16 mouse cellular contexts compared by ENCODE assay signal in genomic region chr6:112495219-112495618, GRCm38 (mm10). TPM values are rescaled to one million over a fixed set of nuclear protein-coding genes. Genes with fewer than 3 reads are reported as not detected.
A peak's percentile ranks its signal among the peaks of the same experiment; 100 is the strongest.
DNase-seq lines count a peak whose midpoint lies in the region; ATAC-seq and TF ChIP-seq lines count a peak whose summit lies in the region.
"Had no signal": no experiment of that assay in that cellular context is flagged by ENCODE, and none has a peak within 500 bp of the region (broad histone marks: within the 10 kb centered on the region; RNA-seq: fewer than 3 reads in every experiment).

No protein-coding gene starts in this region.

- H3K9ac ChIP-seq in lung, embryonic 14.5 days = no peak overlapping the region
- no peak overlapping the region for H3K9ac ChIP-seq in intestine, embryonic 15.5 days
- no peak overlapping the region for H3K9ac ChIP-seq in limb, embryonic 11.5 days (ENCODE audit: low read length)
- H3K9ac ChIP-seq: embryonic facial prominence, embryonic 13.5 days; hindbrain, embryonic 13.5 days; neural tube, embryonic 13.5 days had no signal

- DNase-seq in lung, embryonic 14.5 days = peak; percentile 45
- DNase-seq in lung, adult 2 months = no peak
- peak; percentile 55 for DNase-seq in limb, embryonic 11.5 days (ENCODE audit: low spot score)
- DNase-seq in yolk sac, embryonic 10.5 days (ENCODE audit: low spot score) = peak; percentile 32
- no peak for DNase-seq in layer of hippocampus, postnatal 14 days (ENCODE audit: low spot score in 2 of 2)
- DNase-seq in heart, adult 8-10 months (ENCODE audit: low spot score) = no peak
- DNase-seq: cerebellum, adult 8-10 months; thymus, postnatal 36 days had no signal

- no peaks in the 10 kb centered on the region for H3K36me3 ChIP-seq in lung, embryonic 14.5 days (ENCODE audit: insufficient read depth)
- H3K36me3 ChIP-seq in intestine, embryonic 15.5 days = no peaks in the 10 kb centered on the region
- H3K36me3 ChIP-seq in limb, embryonic 11.5 days (ENCODE audit: control insufficient read depth, insufficient read depth, low read length) = no peaks in the 10 kb centered on the region
- H3K36me3 ChIP-seq: embryonic facial prominence, embryonic 13.5 days; hindbrain, embryonic 13.5 days; neural tube, embryonic 13.5 days had no signal

- peak overlapping the region; percentile 63; the same call in 1 of the 2 replicates for H3K27ac ChIP-seq in lung, embryonic 14.5 days (ENCODE audit: low read depth)
- H3K27ac ChIP-seq in intestine, embryonic 15.5 days = no peak overlapping the region
- H3K27ac ChIP-seq in limb, embryonic 11.5 days (replicated peaks; ENCODE audit: low read depth, low read length) = 0 out of 2 replicates have a peak overlapping the region, but pooled peaks have one; percentile 42
- H3K27ac ChIP-seq: embryonic facial prominence, embryonic 13.5 days; hindbrain, embryonic 13.5 days; layer of hippocampus, adult 2 months; neural tube, embryonic 13.5 days had no signal

- H3K4me3 ChIP-seq in lung, embryonic 14.5 days (ENCODE audit: low read depth, low read length) = no peak overlapping the region
- H3K4me3 ChIP-seq in lung, adult 2 months (replicated peaks; ENCODE audit: extremely low read depth, low read depth, low read length) = no peak overlapping the region
- no peak overlapping the region for H3K4me3 ChIP-seq in intestine, embryonic 15.5 days (replicated peaks)
- no peak overlapping the region for H3K4me3 ChIP-seq in limb, embryonic 11.5 days (ENCODE audit: low read depth, low read length)
- H3K4me3 ChIP-seq: embryonic facial prominence, embryonic 13.5 days; hindbrain, embryonic 13.5 days; layer of hippocampus, adult 2 months; neural tube, embryonic 13.5 days had no signal

- ATAC-seq in lung, embryonic 14.5 days (ENCODE audit: insufficient read depth) = peak; percentile 32; the same call in 1 of the 2 replicates
- ATAC-seq in intestine, embryonic 15.5 days = peak; percentile 40; the same call in 1 of the 2 replicates
- no peak for ATAC-seq in limb, embryonic 11.5 days (ENCODE audit: insufficient number of reproducible peaks, low FRiP score, low TSS enrichment, low read depth)
- ATAC-seq: forebrain, embryonic 16.5 days; midbrain, embryonic 16.5 days had no signal

- TF ChIP-seq POLR2A in lung, adult 2 months (IDR thresholded peaks at IDR 0.05; ENCODE audit: borderline replicate concordance, extremely low read depth, low read depth, low read length) = no peak

- 36% methylated on average over 4 of the region's 4 CpGs for WGBS in lung, embryonic 14.5 days
- WGBS in lung, adult 2 months = 56% methylated on average over 4 of the region's 4 CpGs
- 25% methylated on average over 4 of the region's 4 CpGs for WGBS in intestine, embryonic 15.5 days
- 25% methylated on average over 4 of the region's 4 CpGs for WGBS in limb, embryonic 11.5 days

- no peak for TF ChIP-seq CTCF in lung, embryonic 14.5 days (IDR thresholded peaks at IDR 0.05; ENCODE audit: low read depth)
- no peak for TF ChIP-seq CTCF in lung, adult 2 months (IDR thresholded peaks at IDR 0.05; ENCODE audit: insufficient read depth, low read length)

- no peaks in the 10 kb centered on the region for H3K9me3 ChIP-seq in lung, embryonic 14.5 days (ENCODE audit: low read depth, low read length)
- no peaks in the 10 kb centered on the region for H3K9me3 ChIP-seq in intestine, embryonic 15.5 days
- H3K9me3 ChIP-seq in limb, embryonic 11.5 days (ENCODE audit: control insufficient read depth, low read length) = no peaks in the 10 kb centered on the region
- H3K9me3 ChIP-seq: embryonic facial prominence, embryonic 13.5 days; hindbrain, embryonic 13.5 days; neural tube, embryonic 13.5 days had no signal

- H3K27me3 ChIP-seq in lung, embryonic 14.5 days (ENCODE audit: insufficient read depth, low read length) = peaks cover 5% of the 10 kb centered on the region; the same call in 1 of the 2 replicates
- H3K27me3 ChIP-seq in intestine, embryonic 15.5 days (replicated peaks) = peaks cover 5% of the 10 kb centered on the region
- H3K27me3 ChIP-seq in limb, embryonic 11.5 days (ENCODE audit: control insufficient read depth, insufficient read depth, low read length) = peaks cover 5% of the 10 kb centered on the region; the same call in 1 of the 2 replicates

- no peak overlapping the region for H3K4me2 ChIP-seq in lung, embryonic 14.5 days
- no peak overlapping the region for H3K4me2 ChIP-seq in intestine, embryonic 15.5 days (replicated peaks)
- no peak overlapping the region; the same call in 1 of the 2 replicates for H3K4me2 ChIP-seq in limb, embryonic 11.5 days (ENCODE audit: low read depth, severe bottlenecking)
- H3K4me2 ChIP-seq: embryonic facial prominence, embryonic 13.5 days; hindbrain, embryonic 13.5 days; neural tube, embryonic 13.5 days had no signal

- H3K4me1 ChIP-seq in lung, embryonic 14.5 days (ENCODE audit: insufficient read depth) = no peaks in the 10 kb centered on the region
- H3K4me1 ChIP-seq in lung, adult 2 months (ENCODE audit: control insufficient read depth, insufficient read depth, low read length) = peaks cover 5% of the 10 kb centered on the region
- H3K4me1 ChIP-seq in intestine, embryonic 15.5 days (replicated peaks) = peaks cover 11% of the 10 kb centered on the region; the same call in 1 of the 2 replicates
- H3K4me1 ChIP-seq in limb, embryonic 11.5 days (ENCODE audit: control insufficient read depth, insufficient read depth, low read length) = peaks cover 16% of the 10 kb centered on the region

RNA-seq across cellular contexts. Expression of gene Oxtr, which starts 5.5 kb away (rescaled TPM):
- 0.14 and 0.22 TPM in 2 replicates for polyA plus RNA-seq in lung, embryonic 14.5 days (2014; fragmentation: Nextera tagmentation; extraction: Ambion mirVana)
- 0.17 and 0.18 TPM in 2 replicates for polyA plus RNA-seq in lung, adult 2 months (2012; rRNA removed)
- 0.20 and 0.33 TPM in 2 replicates for polyA plus RNA-seq in intestine, embryonic 15.5 days (2015; fragmentation: Nextera tagmentation; extraction: Ambion mirVana)
- 0.17 and 0.21 TPM in 2 replicates for polyA plus RNA-seq in limb, embryonic 11.5 days (2014; fragmentation: Nextera tagmentation; extraction: Ambion mirVana)
- total RNA-seq in layer of hippocampus, postnatal 14 days (2021) = 10 to 100 TPM in 1 of 2 experiments, 1 to 10 TPM in 1; 8.2 to 10.7 TPM
- under 1 TPM; 0.22 to 0.34 (median 0.23) TPM for total RNA-seq in heart, adult 8-10 months (2022)

RNA-seq across cellular contexts. Expression of gene Cav3, which starts 35.9 kb away (rescaled TPM):
- polyA plus RNA-seq in lung, embryonic 14.5 days (2014; fragmentation: Nextera tagmentation; extraction: Ambion mirVana) = 0.63 and 2.2 TPM in 2 replicates
- 5.0 and 19.7 TPM in 2 replicates for polyA plus RNA-seq in lung, adult 2 months (2012; rRNA removed)
- 1.1 and 1.4 TPM in 2 replicates for polyA plus RNA-seq in intestine, embryonic 15.5 days (2015; fragmentation: Nextera tagmentation; extraction: Ambion mirVana)
- 0.13 and 0.38 TPM in 2 replicates for polyA plus RNA-seq in limb, embryonic 11.5 days (2014; fragmentation: Nextera tagmentation; extraction: Ambion mirVana)
- total RNA-seq in layer of hippocampus, postnatal 14 days (2021) = under 1 TPM; 0.55 to 0.94 TPM
- 10 to 100 TPM; 68.1 to 83.6 (median 71.9) TPM for total RNA-seq in heart, adult 8-10 months (2022)
- total RNA-seq: adrenal gland, adult 18-20 months had no signal
- polyA plus RNA-seq: forebrain, embryonic 16.5 days had no signal

Comparison
In these comparisons a context has a peak if more than half of its experiments do, and no peak if none do; other contexts are left out.
1. DNase-seq: peak in lung, embryonic 14.5 days (single experiment), limb, embryonic 11.5 days (single experiment) and yolk sac, embryonic 10.5 days (single experiment); none in lung, adult 2 months (single experiment), layer of hippocampus, postnatal 14 days (0 of 2) and heart, adult 8-10 months (single experiment).